Mouse (Mus musculus) yolk sac, embryonic 10.5 days (tissue): ENCODE measurements around the gene Fgfr2.

Source experiments
- DNase-seq: peaks from one replicate; pipeline ENCODE4 v3.0.0-alpha.2; 2017; ENCODE audit warnings: low spot score

Fgfr2 gene

GRCm38 (mm10) chr7:130969507-130969906, 2153.6 kb downstream of the Fgfr2 start:
- no peak for DNase-seq

DNA sequence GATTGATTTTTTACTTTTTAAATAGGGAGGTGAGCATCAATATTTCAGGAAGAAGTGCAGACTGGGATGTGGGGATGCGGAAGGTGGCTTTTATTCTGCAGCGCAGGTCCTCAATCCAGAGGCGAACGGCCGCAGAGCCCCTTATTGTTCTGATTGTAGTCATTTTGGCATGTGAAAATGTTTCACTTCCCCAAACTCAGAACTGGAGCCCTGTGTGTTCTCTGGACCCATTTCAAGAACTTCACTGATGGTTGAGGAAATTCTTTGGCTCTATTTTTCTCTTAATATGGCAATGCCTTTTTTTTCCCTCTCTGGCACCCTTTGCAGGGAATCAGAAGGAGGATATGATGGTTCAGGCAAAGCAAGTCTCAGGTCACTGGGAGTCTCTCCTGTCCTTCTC, 2154.1 kb downstream of the Fgfr2 start:
- DNase-seq, result no peak

- DNase-seq, result no peak
Measured at GRCm38 (mm10) chr7:130968537-130968936, 2154.6 kb downstream of the Fgfr2 start.

DNA sequence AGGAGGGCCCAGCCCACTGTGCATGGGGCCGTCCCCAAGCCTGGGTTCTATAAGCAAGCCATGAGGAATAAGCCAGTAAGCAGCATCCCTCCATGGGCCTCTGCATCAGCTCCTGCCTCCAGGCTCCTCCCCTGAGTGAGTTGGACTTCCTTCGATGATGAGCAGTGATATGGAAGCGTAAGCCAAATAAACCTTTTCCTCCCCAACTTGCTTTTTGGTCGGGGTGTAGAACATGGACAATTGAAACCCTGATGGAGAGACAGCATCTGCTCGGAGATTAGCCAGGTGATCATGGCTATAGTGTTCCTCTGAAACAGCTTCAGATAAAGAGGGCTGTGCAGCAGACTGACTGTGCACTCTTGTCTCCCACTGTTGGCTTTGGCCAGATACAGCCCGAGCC, 2155.2 kb downstream of the Fgfr2 start:
- no peak for DNase-seq

DNA sequence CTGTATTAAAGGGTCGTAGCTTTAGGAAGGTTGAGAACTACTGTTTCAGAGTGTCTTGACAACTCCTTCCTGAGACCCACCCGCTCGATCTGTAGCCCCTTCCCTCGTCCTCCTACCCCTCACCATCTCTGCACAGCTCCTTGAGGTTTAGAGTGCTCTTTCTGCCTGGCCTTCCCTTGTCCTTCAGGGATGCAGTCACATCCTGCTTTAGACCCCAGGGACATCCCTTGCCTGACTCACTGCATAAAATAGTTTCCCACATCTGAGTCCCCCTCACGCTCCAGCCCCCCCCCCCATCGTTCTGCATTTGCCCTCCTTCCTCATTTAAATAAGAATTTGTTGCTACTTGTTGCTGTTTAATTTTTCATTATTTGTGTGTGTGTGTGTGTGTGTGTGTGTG, 2156.3 kb downstream of the Fgfr2 start:
- DNase-seq, result no peak

DNA sequence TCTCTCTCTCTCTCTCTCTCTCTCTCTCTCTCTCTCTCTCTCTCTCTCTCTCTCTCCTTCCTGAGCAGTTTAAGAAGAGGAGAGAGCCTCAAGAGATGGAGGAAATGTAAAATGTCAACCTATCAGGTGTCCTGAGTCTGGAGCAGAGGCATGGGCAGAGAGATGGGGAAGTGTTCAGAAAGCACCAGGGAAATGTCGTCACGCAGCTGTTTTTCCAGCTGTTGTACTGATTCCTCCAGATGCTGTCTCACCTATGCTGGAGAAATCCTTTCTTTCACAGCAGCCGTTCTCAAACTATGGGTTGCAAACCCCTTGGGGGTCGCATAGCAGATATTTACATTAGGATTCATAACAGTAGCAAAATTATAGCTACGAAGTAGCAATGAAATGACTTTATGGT, 2156.7 kb downstream of the Fgfr2 start:
- DNase-seq, result no peak

- no peak for DNase-seq
Measured at GRCm38 (mm10) chr7:130965909-130966365, 2157.2 kb downstream of the Fgfr2 start.

DNA sequence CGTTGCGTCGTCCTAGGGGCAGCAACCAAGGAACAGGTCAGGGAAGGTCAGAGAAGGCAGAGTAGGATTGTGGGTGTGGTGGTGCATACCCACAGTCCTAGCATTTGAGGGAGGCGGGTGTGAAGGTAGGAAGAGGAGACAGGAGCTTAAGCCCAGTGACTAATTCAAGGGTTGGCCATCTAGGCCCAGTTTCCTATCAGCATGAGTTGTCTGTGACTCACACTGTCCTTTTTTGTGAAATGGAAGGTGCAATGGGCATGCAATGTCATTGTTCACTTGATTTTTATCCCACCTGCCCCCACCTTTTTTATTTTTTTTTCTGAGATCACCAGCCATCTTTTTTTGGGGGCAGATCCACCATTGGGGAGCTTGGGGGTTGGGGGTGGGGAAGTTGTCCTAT, 2157.8 kb downstream of the Fgfr2 start:
- DNase-seq, result no peak

- DNase-seq, result peak; percentile 53
Measured at GRCm38 (mm10) chr7:130964686-130965085, 2158.5 kb downstream of the Fgfr2 start.

DNA sequence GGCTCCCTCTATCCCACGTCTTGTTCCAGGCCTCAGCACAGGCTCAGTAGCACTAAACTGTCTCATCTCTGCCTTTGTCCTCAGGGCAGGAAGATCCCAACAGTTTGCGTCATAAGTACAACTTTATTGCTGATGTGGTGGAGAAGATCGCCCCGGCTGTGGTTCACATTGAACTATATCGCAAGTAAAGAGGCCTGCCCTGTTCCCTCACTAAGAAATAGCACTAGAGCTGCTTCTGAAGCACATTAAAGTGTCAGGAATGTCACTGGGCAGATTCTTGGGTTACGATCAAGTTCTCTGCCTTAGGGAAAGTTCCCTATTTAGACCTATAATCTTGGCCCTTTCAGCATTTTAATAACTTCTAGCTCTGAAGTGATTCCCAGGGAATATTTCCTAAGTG, 2161.7 kb downstream of the Fgfr2 start:
- DNase-seq, result no peak

DNA sequence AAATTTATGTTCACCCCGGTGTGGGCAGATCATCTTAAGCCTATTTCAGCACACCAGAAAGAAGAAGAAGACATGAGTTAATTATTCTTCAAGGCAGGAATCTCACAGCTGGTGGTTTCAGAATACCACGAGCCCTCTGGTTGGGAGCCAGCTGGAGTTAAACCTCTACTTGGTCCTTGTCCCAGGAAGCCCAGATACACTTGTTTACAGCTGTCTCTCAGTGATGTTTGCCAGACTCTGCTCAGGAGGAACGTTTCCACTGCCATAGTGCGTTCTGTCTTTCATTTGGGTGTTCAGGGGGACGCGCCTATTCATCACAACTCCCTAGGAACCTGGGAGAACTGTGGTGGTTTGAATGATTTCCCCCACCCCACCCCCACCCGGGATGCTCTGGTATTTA, 2163.3 kb downstream of the Fgfr2 start:
- DNase-seq, result peak; percentile 38

DNA sequence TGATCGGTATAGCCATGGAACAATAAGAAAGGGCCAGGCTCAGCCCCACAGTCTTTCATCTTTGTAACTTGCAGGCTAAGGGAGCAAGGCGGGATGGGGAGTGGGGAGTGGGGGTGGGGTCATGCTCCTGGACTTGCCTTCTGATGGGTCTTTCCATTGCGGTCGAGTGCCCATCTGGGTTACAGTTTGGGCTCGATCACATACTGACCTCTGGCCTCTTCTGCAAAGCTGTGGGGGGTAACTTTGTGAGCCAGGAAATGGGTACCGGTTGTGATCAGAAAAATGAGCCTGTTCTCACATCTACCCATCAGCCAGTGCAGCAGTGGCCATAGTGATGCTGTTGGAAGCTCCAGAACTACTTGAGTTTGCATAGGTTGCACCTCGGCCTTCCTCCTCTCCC, 2164.6 kb downstream of the Fgfr2 start:
- DNase-seq, result no peak

- DNase-seq, result no peak
Measured at GRCm38 (mm10) chr7:130954177-130954601, 2169.0 kb downstream of the Fgfr2 start.

GRCm38 (mm10) chr7:130953376-130953775, 2169.8 kb downstream of the Fgfr2 start:
- DNase-seq, result no peak

- no peak for DNase-seq
Measured at GRCm38 (mm10) chr7:130951004-130951403, 2172.1 kb downstream of the Fgfr2 start.

DNA sequence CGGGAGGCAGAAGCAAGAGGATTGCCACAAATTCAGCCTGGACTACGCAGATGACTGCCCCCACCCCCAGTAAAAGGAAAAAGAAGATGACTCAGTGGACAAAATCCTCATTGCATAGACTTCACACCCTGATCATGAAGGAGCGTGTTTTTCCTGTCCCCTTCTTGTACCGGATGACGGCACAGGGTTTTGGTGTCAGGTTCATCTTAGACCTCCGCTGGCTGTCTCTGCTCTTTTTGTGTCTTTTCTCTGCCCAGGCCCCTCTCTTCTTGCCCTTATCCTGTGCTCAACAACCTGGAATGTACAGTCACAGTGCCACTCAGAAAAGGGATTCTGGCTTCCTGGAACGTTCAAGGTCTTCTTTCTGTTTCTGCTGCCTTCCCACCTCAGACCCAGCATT, 2172.7 kb downstream of the Fgfr2 start:
- DNase-seq, result no peak

DNA sequence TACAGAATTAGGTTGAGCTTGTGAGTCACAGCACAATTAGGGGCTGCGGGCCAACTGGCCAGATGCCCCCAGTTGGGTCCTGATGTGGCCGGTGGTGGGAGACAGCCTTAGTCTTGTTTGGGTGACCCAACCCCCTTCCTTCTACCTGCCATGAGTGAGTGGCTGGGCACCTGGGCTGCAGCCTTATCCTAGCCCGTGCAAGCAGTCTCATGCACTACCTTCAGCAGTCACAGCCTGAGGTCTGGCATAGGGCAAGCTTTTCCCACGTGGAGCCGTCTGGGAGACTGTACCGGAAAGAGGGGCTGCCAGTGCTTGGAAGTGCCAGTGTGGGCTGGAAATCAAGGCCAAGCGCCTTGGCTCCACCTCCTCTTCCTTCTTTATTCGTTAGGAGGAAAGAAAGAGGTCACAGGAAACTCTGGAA, 2173.8 kb downstream of the Fgfr2 start:
- DNase-seq, result no peak

DNA sequence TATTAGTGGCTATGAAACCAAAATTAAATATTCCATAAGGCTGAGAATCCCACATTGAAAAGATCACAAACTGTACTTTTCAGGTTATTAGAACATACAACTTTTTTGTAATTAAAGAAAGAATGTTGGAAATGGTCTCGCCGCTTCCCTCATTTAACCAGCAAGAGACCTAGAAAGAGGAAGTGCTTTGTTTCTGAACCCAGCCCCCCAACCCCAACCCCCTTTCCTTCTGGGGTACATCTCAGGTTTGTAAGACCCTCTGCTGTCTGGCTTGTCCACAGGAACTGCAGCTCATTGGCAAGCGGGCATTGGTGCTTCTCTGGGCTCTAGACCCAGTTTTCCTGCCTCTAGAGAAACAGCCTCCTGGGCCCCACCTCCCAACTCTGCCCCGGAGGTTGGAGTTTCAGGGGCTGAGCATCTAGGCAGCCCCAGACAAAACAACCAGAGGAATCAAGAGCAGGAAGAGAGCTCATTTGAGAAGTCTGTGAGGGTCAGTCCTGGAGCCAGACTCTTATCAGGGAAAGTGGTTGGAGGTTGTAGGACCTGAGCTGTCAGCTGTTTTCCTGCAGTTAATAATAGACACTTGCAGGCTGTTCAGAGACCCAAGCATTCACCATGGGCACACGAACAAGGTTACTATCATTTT, 2174.5 kb downstream of the Fgfr2 start:
- no peak for DNase-seq

- no peak for DNase-seq
Measured at GRCm38 (mm10) chr7:130946303-130946702, 2176.8 kb downstream of the Fgfr2 start.

GRCm38 (mm10) chr7:130945730-130946129, 2177.4 kb downstream of the Fgfr2 start:
- no peak for DNase-seq

- DNase-seq, result no peak
Measured at GRCm38 (mm10) chr7:130944766-130945475, 2178.2 kb downstream of the Fgfr2 start.

DNA sequence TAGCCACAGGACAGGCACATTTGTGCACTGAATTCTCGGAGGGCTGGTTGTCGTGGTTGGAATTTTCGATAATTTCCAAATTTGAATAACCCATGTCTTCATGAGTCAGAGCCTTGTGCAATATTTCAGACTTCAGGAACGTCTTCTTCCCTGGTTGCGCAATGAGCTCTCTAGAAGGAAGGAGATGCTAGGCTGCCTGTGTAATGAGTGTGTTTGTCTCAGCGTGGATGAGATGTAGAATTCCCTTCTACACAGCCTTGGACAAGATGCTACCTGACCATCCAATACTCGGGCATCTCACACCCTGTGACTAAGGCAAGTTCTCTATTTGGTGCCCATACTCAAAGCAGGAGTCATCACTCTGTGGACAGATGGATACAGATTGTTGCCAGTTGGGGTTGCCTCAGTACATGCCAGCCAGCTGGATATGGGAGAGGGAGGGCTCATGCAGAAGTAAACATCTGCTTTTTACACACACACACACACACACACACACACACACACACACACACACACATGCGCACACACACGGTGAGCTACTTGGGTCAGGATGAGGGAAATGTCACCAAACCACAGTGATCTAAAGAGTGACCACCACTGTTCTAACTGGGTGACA, 2179.8 kb downstream of the Fgfr2 start:
- no peak for DNase-seq

- DNase-seq, result no peak
Measured at GRCm38 (mm10) chr7:130940733-130941132, 2182.4 kb downstream of the Fgfr2 start.
